ENCODE assay signal across 25 mouse cellular contexts in the genomic region with DNA sequence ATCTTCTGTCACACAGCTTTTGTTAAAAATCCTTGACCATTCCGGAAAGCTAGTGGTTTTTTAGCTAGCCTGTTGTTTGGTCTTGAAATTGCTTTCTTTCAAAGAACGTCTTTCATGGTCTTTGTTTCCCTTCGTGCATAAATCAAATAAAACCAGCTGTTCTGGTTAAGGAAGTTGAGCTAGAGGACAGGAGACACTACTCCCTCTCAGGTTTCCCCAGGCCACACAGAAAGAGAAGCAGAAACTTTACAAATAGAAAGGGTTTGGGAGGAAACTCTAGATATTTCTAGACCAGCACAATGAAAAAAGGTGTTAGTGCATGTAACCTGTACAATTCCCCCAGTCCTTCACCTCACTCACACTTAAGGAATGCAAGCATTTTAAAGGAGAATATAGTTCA. TPM values are rescaled to one million over a fixed set of nuclear protein-coding genes. Genes with fewer than 3 reads are reported as not detected.
DNase-seq lines count a peak whose midpoint lies in the region; ATAC-seq and TF ChIP-seq lines count a peak whose summit lies in the region.
"Had no signal": no experiment of that assay in that cellular context is flagged by ENCODE, and none has a peak within 500 bp of the region (broad histone marks: within the 10 kb centered on the region; RNA-seq: fewer than 3 reads in every experiment).

No protein-coding gene starts in this region.

- no peak for TF ChIP-seq CTCF in kidney, adult 2 months (conservative IDR thresholded peaks at IDR 0.05; ENCODE audit: insufficient read depth, insufficient read length, low read depth, low read length)

- H3K9ac ChIP-seq in kidney, embryonic 16.5 days (replicated peaks; ENCODE audit: low read length): no peak overlapping the region
- H3K9ac ChIP-seq: embryonic facial prominence, embryonic 15.5 days; hindbrain, embryonic 13.5 days; limb, embryonic 15.5 days; liver, embryonic 14.5 days; lung, embryonic 14.5 days; midbrain, embryonic 12.5 days; stomach, embryonic 15.5 days had no signal

- H3K4me1 ChIP-seq in kidney, embryonic 16.5 days (ENCODE audit: insufficient read depth, low read length): peaks cover 7% of the 10 kb centered on the region
- H3K4me1 ChIP-seq in kidney, adult 2 months (ENCODE audit: control insufficient read depth, insufficient read depth, low read length): no peaks in the 10 kb centered on the region
- peaks cover 12% of the 10 kb centered on the region for H3K4me1 ChIP-seq in embryonic facial prominence, embryonic 10.5 days
- H3K4me1 ChIP-seq: embryonic facial prominence, embryonic 15.5 days; hindbrain, embryonic 13.5 days; limb, embryonic 15.5 days had no signal

- H3K27ac ChIP-seq in kidney, embryonic 16.5 days (ENCODE audit: low read length): peak overlapping the region; percentile 64
- H3K27ac ChIP-seq in kidney, adult 2 months (ENCODE audit: insufficient read depth, low read depth, low read length): no peak overlapping the region
- H3K27ac ChIP-seq in embryonic facial prominence, embryonic 10.5 days (replicated peaks): peak overlapping the region; percentile 59; the same call in 1 of the 2 replicates
- H3K27ac ChIP-seq: embryonic facial prominence, embryonic 15.5 days; heart, adult 2 months; hindbrain, embryonic 13.5 days; limb, embryonic 15.5 days; liver, embryonic 14.5 days; midbrain, embryonic 12.5 days; stomach, embryonic 15.5 days had no signal

- H3K27me3 ChIP-seq in kidney, embryonic 16.5 days (ENCODE audit: insufficient read depth, low read length): no peaks in the 10 kb centered on the region
- no peaks in the 10 kb centered on the region for H3K27me3 ChIP-seq in kidney, adult 2 months (replicated peaks; ENCODE audit: control insufficient read depth, insufficient read depth, low read length)
- no peaks in the 10 kb centered on the region for H3K27me3 ChIP-seq in embryonic facial prominence, embryonic 10.5 days (replicated peaks; ENCODE audit: low read depth, poor library complexity, severe bottlenecking)
- H3K27me3 ChIP-seq: embryonic facial prominence, embryonic 15.5 days; hindbrain, embryonic 13.5 days; limb, embryonic 15.5 days; midbrain, embryonic 12.5 days; stomach, embryonic 15.5 days had no signal

- 5% methylated on average over 3 of the region's 3 CpGs for WGBS in kidney, embryonic 16.5 days
- 29% methylated on average over 3 of the region's 3 CpGs for WGBS in kidney, adult 2 months
- 27% methylated on average over 3 of the region's 3 CpGs for WGBS in embryonic facial prominence, embryonic 10.5 days

- peak; percentile 27; the same call in 1 of the 2 replicates for ATAC-seq in kidney, embryonic 16.5 days (ENCODE audit: low FRiP score, low TSS enrichment)
- peak; percentile 39 to 42; a peak in 2 of 4 replicates for ATAC-seq in hematopoietic stem cell, adult 5-6 weeks (replicated peaks in 1 of 2; ENCODE audit: insufficient read depth in 1 of 2, low FRiP score in 2 of 2, low TSS enrichment in 1 of 2, low read depth in 1 of 2, poor library complexity in 2 of 2, severe bottlenecking in 2 of 2)
- 0 out of 2 replicates have a peak, but pooled peaks have one; percentile 26 for ATAC-seq in megakaryocyte progenitor cell, adult 5-6 weeks (replicated peaks; ENCODE audit: poor library complexity)
- no peak for ATAC-seq in megakaryocyte-erythroid progenitor cell, adult 5-6 weeks (replicated peaks; ENCODE audit: low FRiP score, low TSS enrichment, poor library complexity, severe bottlenecking)
- ATAC-seq: activated CD4-positive, CD25-positive, alpha-beta regulatory T cell, adult 4 months; forebrain, embryonic 14.5 days had no signal

- 0 out of 2 replicates have a peak overlapping the region, but pooled peaks have one; percentile 6 for H3K4me2 ChIP-seq in kidney, embryonic 16.5 days (replicated peaks; ENCODE audit: low read depth, low read length)
- H3K4me2 ChIP-seq: embryonic facial prominence, embryonic 15.5 days; hindbrain, embryonic 13.5 days; limb, embryonic 15.5 days; lung, embryonic 14.5 days; midbrain, embryonic 12.5 days; stomach, embryonic 15.5 days had no signal

- no peak for TF ChIP-seq POLR2A in kidney, adult 2 months (IDR thresholded peaks at IDR 0.05; ENCODE audit: low read depth, low read length)

- no peak overlapping the region for H3K4me3 ChIP-seq in kidney, embryonic 16.5 days (ENCODE audit: low read length)
- no peak overlapping the region for H3K4me3 ChIP-seq in kidney, adult 2 months (ENCODE audit: insufficient read depth, low read depth, low read length)
- no peak overlapping the region for H3K4me3 ChIP-seq in embryonic facial prominence, embryonic 10.5 days
- H3K4me3 ChIP-seq: embryonic facial prominence, embryonic 15.5 days; heart, adult 2 months; hindbrain, embryonic 13.5 days; limb, embryonic 15.5 days; midbrain, embryonic 12.5 days; stomach, embryonic 15.5 days had no signal

- H3K36me3 ChIP-seq in kidney, embryonic 16.5 days (ENCODE audit: insufficient read depth, low read length): no peaks in the 10 kb centered on the region
- no peaks in the 10 kb centered on the region for H3K36me3 ChIP-seq in kidney, adult 2 months (ENCODE audit: control insufficient read depth, insufficient read depth, low read length)
- no peaks in the 10 kb centered on the region for H3K36me3 ChIP-seq in embryonic facial prominence, embryonic 10.5 days (replicated peaks)
- H3K36me3 ChIP-seq: embryonic facial prominence, embryonic 15.5 days; hindbrain, embryonic 13.5 days; limb, embryonic 15.5 days; midbrain, embryonic 12.5 days; stomach, embryonic 15.5 days had no signal

- DNase-seq in kidney, adult 2 months: no peak
- DNase-seq in embryonic facial prominence, embryonic 10.5 days (ENCODE audit: low spot score): no peak
- no peak for DNase-seq in cerebellum, adult 18-20 months
- DNase-seq in right cerebral cortex, postnatal 36 days (ENCODE audit: low spot score in 2 of 2): no peak
- DNase-seq: adrenal gland, adult 8-10 months; cerebellum, adult 2 months; cerebellum, postnatal 25 days; gastrocnemius, postnatal 25 days; heart, adult 2 months; kidney, adult 9 months; lung, embryonic 14.5 days; right cerebral cortex, adult 18-20 months; thymus, postnatal 25 days had no signal

- H3K9me3 ChIP-seq in kidney, embryonic 16.5 days (ENCODE audit: low read length): no peaks in the 10 kb centered on the region
- H3K9me3 ChIP-seq in embryonic facial prominence, embryonic 10.5 days: no peaks in the 10 kb centered on the region
- H3K9me3 ChIP-seq: embryonic facial prominence, embryonic 15.5 days; hindbrain, embryonic 13.5 days; limb, embryonic 15.5 days; midbrain, embryonic 12.5 days; stomach, embryonic 15.5 days had no signal

RNA-seq across cellular contexts. Expression of gene Tbc1d4, which starts 33.3 kb away (rescaled TPM):
- 22.0 and 23.0 TPM in 2 replicates for polyA plus RNA-seq in kidney, embryonic 16.5 days (2015; fragmentation: Nextera tagmentation; extraction: Ambion mirVana)
- polyA plus RNA-seq in kidney, adult 2 months (2012; rRNA removed): 7.4 and 8.9 TPM in 2 replicates
- polyA plus RNA-seq in embryonic facial prominence, embryonic 10.5 days (2016; fragmentation: Nextera tagmentation; extraction: Ambion mirVana): 7.6 and 9.7 TPM in 2 replicates
- total RNA-seq in hematopoietic stem cell, adult 5-6 weeks (2017): 23.2 and 24.1 TPM in 2 replicates
- 9.4 and 11.5 TPM in 2 replicates for total RNA-seq in megakaryocyte progenitor cell, adult 5-6 weeks (2015)
- total RNA-seq in megakaryocyte progenitor cell, adult 5-6 weeks (2017): 7.5 and 8.1 TPM in 2 replicates
- 5.8 and 6.1 TPM in 2 replicates for total RNA-seq in megakaryocyte-erythroid progenitor cell, adult 5-6 weeks (2014; fragmentation: Nextera tagmentation)
- total RNA-seq in megakaryocyte-erythroid progenitor cell, adult 5-6 weeks (2017): 6.4 and 9.7 TPM in 2 replicates
